Mouse (Mus musculus): ENCODE results near the gene Tomm70a. TPM values are rescaled to one million over a fixed set of nuclear protein-coding genes. Genes with fewer than 3 reads are reported as not detected.

Tomm70a gene
- 66.9 and 76.4 TPM in 2 replicates for polyA plus RNA-seq (2014; fragmentation: Nextera tagmentation; extraction: Ambion mirVana)

- Histone ChIP-seq H3K4me3 (ENCODE audit: low read depth, low read length) (peak within 1 kb of the TSS; percentile 100), H3K4me1 (replicated peaks; ENCODE audit: control insufficient read depth, insufficient read depth, low read length) (peaks cover 12% of the 10 kb centered on the region), H3K9ac (ENCODE audit: low read depth, low read length) (peak within 1 kb of the TSS; percentile 96), H3K9me3 (ENCODE audit: control insufficient read depth, low read length) (no peaks in the 10 kb centered on the region), H3K36me3 (ENCODE audit: control insufficient read depth, insufficient read depth, low read length) (no peaks in the 10 kb centered on the region), H3K27me3 (replicated peaks; ENCODE audit: control insufficient read depth, insufficient read depth, low read length) (no peaks in the 10 kb centered on the region), H3K27ac (ENCODE audit: low read depth, low read length) (peak within 1 kb of the TSS; percentile 87), H3K4me2 (peak within 1 kb of the TSS; percentile 75)
- ATAC-seq (replicated peaks; ENCODE audit: low FRiP score) (peak; percentile 98), DNase-seq (ENCODE audit: low spot score) (peak; percentile 95)
- 0% methylated on average over 36 of the region's 37 CpGs for WGBS
Observed at GRCm38 (mm10) chr16:57120913-57121815, at the start of gene Tomm70a. Gene Tomm70a (plus strand): TSS chr16:57121703.

GRCm38 (mm10) chr16:57075986-57076385, 45.5 kb upstream of the Tomm70a start:
- Histone ChIP-seq H3K27me3 (replicated peaks; ENCODE audit: control insufficient read depth, insufficient read depth, low read length) (no peaks in the 10 kb centered on the region), H3K9ac (ENCODE audit: low read depth, low read length) (no peak overlapping the region), H3K4me2 (no peak overlapping the region), H3K4me1 (replicated peaks; ENCODE audit: control insufficient read depth, insufficient read depth, low read length) (no peaks in the 10 kb centered on the region), H3K4me3 (ENCODE audit: low read depth, low read length) (no peak overlapping the region), H3K36me3 (ENCODE audit: control insufficient read depth, insufficient read depth, low read length) (no peaks in the 10 kb centered on the region), H3K9me3 (ENCODE audit: control insufficient read depth, low read length) (no peaks in the 10 kb centered on the region), H3K27ac (ENCODE audit: low read depth, low read length) (no peak overlapping the region)
- ATAC-seq (replicated peaks; ENCODE audit: low FRiP score) (no peak), DNase-seq (ENCODE audit: low spot score) (no peak)
- 68% methylated on average over 7 of the region's 7 CpGs for WGBS

GRCm38 (mm10) chr16:57079577-57079976, 41.9 kb upstream of the Tomm70a start:
- Histone ChIP-seq H3K36me3 (ENCODE audit: control insufficient read depth, insufficient read depth, low read length) (no peaks in the 10 kb centered on the region), H3K27me3 (replicated peaks; ENCODE audit: control insufficient read depth, insufficient read depth, low read length) (no peaks in the 10 kb centered on the region), H3K4me1 (replicated peaks; ENCODE audit: control insufficient read depth, insufficient read depth, low read length) (no peaks in the 10 kb centered on the region), H3K4me2 (no peak overlapping the region), H3K27ac (ENCODE audit: low read depth, low read length) (no peak overlapping the region), H3K9ac (ENCODE audit: low read depth, low read length) (no peak overlapping the region), H3K9me3 (ENCODE audit: control insufficient read depth, low read length) (no peaks in the 10 kb centered on the region), H3K4me3 (ENCODE audit: low read depth, low read length) (no peak overlapping the region)
- WGBS: 64% methylated on average over 4 of the region's 4 CpGs
- ATAC-seq (replicated peaks; ENCODE audit: low FRiP score) (no peak), DNase-seq (ENCODE audit: low spot score) (no peak)

- no peak for DNase-seq (ENCODE audit: low spot score)
- Histone ChIP-seq H3K4me2 (no peak overlapping the region), H3K9ac (ENCODE audit: low read depth, low read length) (no peak overlapping the region), H3K9me3 (ENCODE audit: control insufficient read depth, low read length) (no peaks in the 10 kb centered on the region), H3K36me3 (ENCODE audit: control insufficient read depth, insufficient read depth, low read length) (no peaks in the 10 kb centered on the region), H3K4me3 (ENCODE audit: low read depth, low read length) (no peak overlapping the region), H3K27ac (ENCODE audit: low read depth, low read length) (no peak overlapping the region), H3K27me3 (replicated peaks; ENCODE audit: control insufficient read depth, insufficient read depth, low read length) (no peaks in the 10 kb centered on the region), H3K4me1 (replicated peaks; ENCODE audit: control insufficient read depth, insufficient read depth, low read length) (no peaks in the 10 kb centered on the region)
- ATAC-seq (replicated peaks; ENCODE audit: low FRiP score): no peak
- WGBS: 44% methylated on average over 4 of the region's 4 CpGs
Observed at GRCm38 (mm10) chr16:57092460-57092859, 29.0 kb upstream of the Tomm70a start.

GRCm38 (mm10) chr16:57092911-57093605, 28.4 kb upstream of the Tomm70a start:
- WGBS: 59% methylated on average over 6 of the region's 6 CpGs
- no peak for DNase-seq (ENCODE audit: low spot score)
- Histone ChIP-seq H3K27me3 (replicated peaks; ENCODE audit: control insufficient read depth, insufficient read depth, low read length) (no peaks in the 10 kb centered on the region), H3K4me3 (ENCODE audit: low read depth, low read length) (no peak overlapping the region), H3K4me1 (replicated peaks; ENCODE audit: control insufficient read depth, insufficient read depth, low read length) (no peaks in the 10 kb centered on the region), H3K4me2 (no peak overlapping the region), H3K36me3 (ENCODE audit: control insufficient read depth, insufficient read depth, low read length) (no peaks in the 10 kb centered on the region), H3K9me3 (ENCODE audit: control insufficient read depth, low read length) (no peaks in the 10 kb centered on the region), H3K27ac (ENCODE audit: low read depth, low read length) (no peak overlapping the region), H3K9ac (ENCODE audit: low read depth, low read length) (no peak overlapping the region)
- ATAC-seq (replicated peaks; ENCODE audit: low FRiP score): no peak

- Histone ChIP-seq H3K4me2 (no peak overlapping the region), H3K4me1 (replicated peaks; ENCODE audit: control insufficient read depth, insufficient read depth, low read length) (no peaks in the 10 kb centered on the region), H3K36me3 (ENCODE audit: control insufficient read depth, insufficient read depth, low read length) (no peaks in the 10 kb centered on the region), H3K9ac (ENCODE audit: low read depth, low read length) (no peak overlapping the region), H3K9me3 (ENCODE audit: control insufficient read depth, low read length) (no peaks in the 10 kb centered on the region), H3K27me3 (replicated peaks; ENCODE audit: control insufficient read depth, insufficient read depth, low read length) (no peaks in the 10 kb centered on the region), H3K27ac (ENCODE audit: low read depth, low read length) (no peak overlapping the region), H3K4me3 (ENCODE audit: low read depth, low read length) (no peak overlapping the region)
- DNase-seq (ENCODE audit: low spot score): no peak
- WGBS: 64% methylated on average over 7 of the region's 7 CpGs
- no peak for ATAC-seq (replicated peaks; ENCODE audit: low FRiP score)
Observed at GRCm38 (mm10) chr16:57098468-57099144, 22.9 kb upstream of the Tomm70a start.

GRCm38 (mm10) chr16:57099572-57100237, 21.8 kb upstream of the Tomm70a start:
- Histone ChIP-seq H3K9ac (ENCODE audit: low read depth, low read length) (no peak overlapping the region), H3K27me3 (replicated peaks; ENCODE audit: control insufficient read depth, insufficient read depth, low read length) (no peaks in the 10 kb centered on the region), H3K4me1 (replicated peaks; ENCODE audit: control insufficient read depth, insufficient read depth, low read length) (no peaks in the 10 kb centered on the region), H3K9me3 (ENCODE audit: control insufficient read depth, low read length) (no peaks in the 10 kb centered on the region), H3K27ac (ENCODE audit: low read depth, low read length) (no peak overlapping the region), H3K4me2 (no peak overlapping the region), H3K4me3 (ENCODE audit: low read depth, low read length) (no peak overlapping the region), H3K36me3 (ENCODE audit: control insufficient read depth, insufficient read depth, low read length) (no peaks in the 10 kb centered on the region)
- WGBS: 73% methylated on average over 5 of the region's 5 CpGs
- DNase-seq (ENCODE audit: low spot score): no peak
- ATAC-seq (replicated peaks; ENCODE audit: low FRiP score): no peak

GRCm38 (mm10) chr16:57101174-57101573, 20.3 kb upstream of the Tomm70a start:
- no peaks in the 10 kb centered on the region for H3K27me3 ChIP-seq (replicated peaks; ENCODE audit: control insufficient read depth, insufficient read depth, low read length)
- no peak overlapping the region for H3K4me2 ChIP-seq
- 84% methylated on average over 1 of the region's 1 CpGs for WGBS
- ATAC-seq (replicated peaks; ENCODE audit: low FRiP score): no peak
- H3K36me3 ChIP-seq (ENCODE audit: control insufficient read depth, insufficient read depth, low read length): no peaks in the 10 kb centered on the region
- H3K4me3 ChIP-seq (ENCODE audit: low read depth, low read length): no peak overlapping the region
- H3K9ac ChIP-seq (ENCODE audit: low read depth, low read length): no peak overlapping the region
- no peaks in the 10 kb centered on the region for H3K9me3 ChIP-seq (ENCODE audit: control insufficient read depth, low read length)
- H3K4me1 ChIP-seq (replicated peaks; ENCODE audit: control insufficient read depth, insufficient read depth, low read length): no peaks in the 10 kb centered on the region
- no peak for DNase-seq (ENCODE audit: low spot score)
- H3K27ac ChIP-seq (ENCODE audit: low read depth, low read length): no peak overlapping the region

Data from liver, embryonic 11.5 days (tissue).